Mouse (Mus musculus) MEL (cell line): Measurements from ENCODE around the gene Pkd1. TPM values are rescaled to one million over a fixed set of nuclear protein-coding genes. Genes with fewer than 3 reads are reported as not detected.

Experiments used
- DNase-seq: peaks from one replicate; pipeline ENCODE4 v3.0.0; 2011; ENCODE audit warnings: low read depth, low spot score
- H3K27ac ChIP-seq: 2 replicates; pipeline ENCODE4 v1.5.1; 2012; ENCODE audit warnings: low read depth, mild to moderate bottlenecking, control low read depth, low read length, moderate library complexity; ENCODE audit not compliant: control insufficient read depth
- H3K27me3 ChIP-seq, 2 experiments: fragments of 150-350 bp in 1 of 2; sonication (generic) in 1 of 2; 2 replicates each; pipeline ENCODE4 v1.6.1; 2012; ENCODE audit warnings: low read length in 2 of 2, mild to moderate bottlenecking in 2 of 2, improper control_type of control experiment in 1 of 2, moderate library complexity in 1 of 2; ENCODE audit not compliant: insufficient read depth in 2 of 2, control insufficient read depth in 1 of 2
- H3K36me3 ChIP-seq, 2 experiments: 2 replicates each; pipeline ENCODE4 v1.6.1; 2012 to 2014; ENCODE audit warnings: low read length in 2 of 2, improper control_type of control experiment in 1 of 2, inconsistent platforms in 1 of 2, mild to moderate bottlenecking in 1 of 2; ENCODE audit not compliant: insufficient read depth in 2 of 2, control insufficient read depth in 1 of 2
- H3K4me1 ChIP-seq, 2 experiments: fragments of 150-350 bp in 1 of 2; sonication (generic) in 1 of 2; 2 replicates each; pipeline ENCODE4 v1.6.1; 2012; ENCODE audit warnings: low read length in 2 of 2, improper control_type of control experiment in 1 of 2, mild to moderate bottlenecking in 1 of 2; ENCODE audit not compliant: insufficient read depth in 2 of 2, control insufficient read depth in 1 of 2
- H3K4me3 ChIP-seq, 2 experiments: fragments of 150-350 bp in 1 of 2; sonication (generic) in 1 of 2; 2 replicates each; pipeline ENCODE4 v1.5.1; 2012; ENCODE audit warnings: low read depth in 2 of 2, low read length in 2 of 2, mild to moderate bottlenecking in 2 of 2, moderate library complexity in 2 of 2, control low read depth in 1 of 2, improper control_type of control experiment in 1 of 2; ENCODE audit not compliant: control insufficient read depth in 1 of 2, insufficient read depth in 1 of 2
- H3K79me2 ChIP-seq: 2 replicates; pipeline ENCODE4 v1.6.1; 2012; ENCODE audit warnings: mild to moderate bottlenecking, low read length, moderate library complexity; ENCODE audit not compliant: control insufficient read depth, poor library complexity, insufficient read depth
- H3K9ac ChIP-seq: 2 replicates; pipeline ENCODE4 v1.6.1; 2012; ENCODE audit warnings: low read depth, mild to moderate bottlenecking, control low read depth, low read length, moderate library complexity; ENCODE audit not compliant: control insufficient read depth, poor library complexity, severe bottlenecking
- H3K9me3 ChIP-seq: fragments of 150-350 bp; sonication (generic); replicated peaks from 2 replicates; pipeline ENCODE4 v1.6.1; 2012; ENCODE audit warnings: mild to moderate bottlenecking, low read length, improper control_type of control experiment, moderate library complexity; ENCODE audit not compliant: insufficient read depth
- BHLHE40 ChIP-seq: IDR thresholded peaks from 2 replicates; pipeline ENCODE4 v1.6.1; 2012; ENCODE audit warnings: low read depth, mild to moderate bottlenecking, inconsistent platforms, low read length, improper control_type of control experiment, borderline replicate concordance
- CHD1 ChIP-seq: IDR thresholded peaks from 2 replicates; pipeline ENCODE4 v1.6.1; 2012; ENCODE audit warnings: low read depth, mild to moderate bottlenecking, inconsistent platforms, low read length, improper control_type of control experiment
- CTCF ChIP-seq, 3 experiments: IDR thresholded peaks in 2 of 3; conservative IDR thresholded peaks in 1 of 3; 2 replicates each; pipeline ENCODE4 v1.5.1; 2011 to 2012; ENCODE audit warnings: low read length in 3 of 3, low read depth in 2 of 3, mild to moderate bottlenecking in 2 of 3, improper control_type of control experiment in 1 of 3, inconsistent platforms in 1 of 3, mixed read lengths in 1 of 3, moderate library complexity in 1 of 3; ENCODE audit not compliant: control insufficient read depth in 1 of 3, insufficient read depth in 1 of 3, poor library complexity in 1 of 3, severe bottlenecking in 1 of 3
- EP300 ChIP-seq, 2 experiments: IDR thresholded peaks; 2 replicates each; pipeline ENCODE4 v1.6.1; 2011; ENCODE audit warnings: improper control_type of control experiment in 2 of 2, low read length in 2 of 2, low read depth in 1 of 2, mild to moderate bottlenecking in 1 of 2
- ETS1 ChIP-seq: IDR thresholded peaks from 2 replicates; pipeline ENCODE4 v1.6.1; 2012; ENCODE audit warnings: low read depth, mild to moderate bottlenecking, inconsistent platforms, low read length, improper control_type of control experiment, moderate library complexity
- GABPA ChIP-seq: IDR thresholded peaks from 2 replicates; pipeline ENCODE4 v1.6.1; 2012; ENCODE audit warnings: low read depth, mild to moderate bottlenecking, inconsistent platforms, low read length, improper control_type of control experiment, moderate library complexity
- HCFC1 ChIP-seq: IDR thresholded peaks from 2 replicates; pipeline ENCODE4 v1.6.1; 2012; ENCODE audit warnings: low read depth, mild to moderate bottlenecking, inconsistent platforms, low read length, improper control_type of control experiment, moderate library complexity
- MAFK ChIP-seq: IDR thresholded peaks from 2 replicates; pipeline ENCODE4 v1.6.1; 2011; ENCODE audit warnings: low read depth, mild to moderate bottlenecking, low read length, improper control_type of control experiment, borderline replicate concordance
- MAX ChIP-seq: IDR thresholded peaks from 2 replicates; pipeline ENCODE4 v1.6.1; 2011; ENCODE audit warnings: low read length, improper control_type of control experiment
- MEF2A ChIP-seq: IDR thresholded peaks from 2 replicates; pipeline ENCODE4 v1.6.1; 2014; ENCODE audit warnings: low read depth, mild to moderate bottlenecking, inconsistent platforms, low read length, improper control_type of control experiment; ENCODE audit not compliant: poor library complexity, insufficient replicate concordance, severe bottlenecking; ENCODE audit errors: extremely low read depth
- MXI1 ChIP-seq: IDR thresholded peaks from 2 replicates; pipeline ENCODE4 v1.6.1; 2011; ENCODE audit warnings: mild to moderate bottlenecking, low read depth, low read length, improper control_type of control experiment
- MYB ChIP-seq: IDR thresholded peaks from 2 replicates; pipeline ENCODE4 v1.6.1; 2011; ENCODE audit warnings: mild to moderate bottlenecking, low read depth, low read length, improper control_type of control experiment
- MYC ChIP-seq: IDR thresholded peaks from 2 replicates; pipeline ENCODE4 v1.6.1; 2011; ENCODE audit warnings: low read depth, mild to moderate bottlenecking, low read length, improper control_type of control experiment, moderate library complexity
- NRF1 ChIP-seq: IDR thresholded peaks from 2 replicates; pipeline ENCODE4 v1.6.1; 2014; ENCODE audit warnings: low read depth, mild to moderate bottlenecking, inconsistent platforms, low read length, improper control_type of control experiment, moderate library complexity; ENCODE audit not compliant: poor library complexity, insufficient read depth, severe bottlenecking
- POLR2A ChIP-seq, 2 experiments: IDR thresholded peaks; 2 replicates each; pipeline ENCODE4 v1.6.1; 2011 to 2012; ENCODE audit warnings: low read length in 2 of 2, mild to moderate bottlenecking in 2 of 2, control low read depth in 1 of 2, improper control_type of control experiment in 1 of 2, low read depth in 1 of 2, moderate library complexity in 1 of 2; ENCODE audit not compliant: control insufficient read depth in 1 of 2, insufficient read depth in 1 of 2, poor library complexity in 1 of 2
- POLR2AphosphoS2 ChIP-seq: IDR thresholded peaks from 2 replicates; pipeline ENCODE4 v1.6.1; 2011; ENCODE audit warnings: low read length, improper control_type of control experiment
- POLR2AphosphoS5 ChIP-seq: IDR thresholded peaks from 2 replicates; pipeline ENCODE4 v1.6.1; 2012; ENCODE audit warnings: low read depth, borderline replicate concordance, mild to moderate bottlenecking, inconsistent platforms, low read length, moderate library complexity, mixed read lengths
- RAD21 ChIP-seq: IDR thresholded peaks from 2 replicates; pipeline ENCODE4 v1.6.1; 2011; ENCODE audit warnings: mild to moderate bottlenecking, low read depth, low read length, improper control_type of control experiment
- RCOR1 ChIP-seq: IDR thresholded peaks from 2 replicates; pipeline ENCODE4 v1.6.1; 2012; ENCODE audit warnings: low read depth, mild to moderate bottlenecking, inconsistent platforms, low read length, improper control_type of control experiment
- SIN3A ChIP-seq: IDR thresholded peaks from 2 replicates; pipeline ENCODE4 v1.6.1; 2012; ENCODE audit warnings: low read length, improper control_type of control experiment, inconsistent platforms
- TAL1 ChIP-seq: IDR thresholded peaks from 2 replicates; pipeline ENCODE4 v1.6.1; 2012; ENCODE audit warnings: mild to moderate bottlenecking, inconsistent platforms, low read length, moderate library complexity, mixed read lengths
- TBP ChIP-seq: IDR thresholded peaks from 2 replicates; pipeline ENCODE4 v1.8.0; 2011; ENCODE audit warnings: low read depth, low read length, improper control_type of control experiment
- UBTF ChIP-seq: IDR thresholded peaks from 2 replicates; pipeline ENCODE4 v1.6.1; 2012; ENCODE audit warnings: low read depth, mild to moderate bottlenecking, inconsistent platforms, low read length, improper control_type of control experiment, moderate library complexity, borderline replicate concordance; ENCODE audit not compliant: insufficient read depth
- USF1 ChIP-seq: IDR thresholded peaks from 2 replicates; pipeline ENCODE4 v1.6.1; 2014; ENCODE audit warnings: low read depth, mild to moderate bottlenecking, inconsistent platforms, low read length, improper control_type of control experiment, moderate library complexity
- USF2 ChIP-seq, 2 experiments: IDR thresholded peaks; 2 replicates each; pipeline ENCODE4 v1.6.1; 2011 to 2012; ENCODE audit warnings: improper control_type of control experiment in 2 of 2, low read length in 2 of 2, borderline replicate concordance in 1 of 2, inconsistent platforms in 1 of 2, low read depth in 1 of 2, mild to moderate bottlenecking in 1 of 2; ENCODE audit not compliant: insufficient read depth in 1 of 2
- ZC3H11A ChIP-seq: IDR thresholded peaks from 2 replicates; pipeline ENCODE4 v1.6.1; 2012; ENCODE audit warnings: low read depth, mild to moderate bottlenecking, inconsistent platforms, low read length, improper control_type of control experiment
- ZKSCAN1 ChIP-seq: IDR thresholded peaks from 2 replicates; pipeline ENCODE4 v1.6.1; 2012; ENCODE audit warnings: low read depth, mild to moderate bottlenecking, inconsistent platforms, low read length, improper control_type of control experiment, moderate library complexity
- ZMIZ1 ChIP-seq: IDR thresholded peaks from 2 replicates; pipeline ENCODE4 v1.6.1; 2012; ENCODE audit warnings: low read depth, mild to moderate bottlenecking, inconsistent platforms, low read length, improper control_type of control experiment, moderate library complexity
- polyA plus RNA-seq, 2 experiments: library from polyadenylated mRNA; stranded (reverse) in 1 of 2; unstranded in 1 of 2; fragments of >175 nt in 1 of 2; fragments of >200 nt in 1 of 2; gene quantifications; 2 replicates each; pipeline versions ENCODE4 v1.2.1 to v1.2.4; 2012; ENCODE audit warnings: low replicate concordance in 2 of 2, low read depth in 1 of 2; ENCODE audit not compliant: insufficient read length in 2 of 2, insufficient read depth in 1 of 2, missing spikeins in 1 of 2
- total RNA-seq: library from RNA; depleted of rRNA; stranded (reverse); fragments of 300-350 nt; gene quantifications from 2 replicates; pipeline ENCODE4 v1.2.3, GENCODE M21; 2012

Gene Pkd1
- total and polyA plus RNA-seq, 3 experiments: 10.6 to 10.7 TPM; not detected in 1

DNA sequence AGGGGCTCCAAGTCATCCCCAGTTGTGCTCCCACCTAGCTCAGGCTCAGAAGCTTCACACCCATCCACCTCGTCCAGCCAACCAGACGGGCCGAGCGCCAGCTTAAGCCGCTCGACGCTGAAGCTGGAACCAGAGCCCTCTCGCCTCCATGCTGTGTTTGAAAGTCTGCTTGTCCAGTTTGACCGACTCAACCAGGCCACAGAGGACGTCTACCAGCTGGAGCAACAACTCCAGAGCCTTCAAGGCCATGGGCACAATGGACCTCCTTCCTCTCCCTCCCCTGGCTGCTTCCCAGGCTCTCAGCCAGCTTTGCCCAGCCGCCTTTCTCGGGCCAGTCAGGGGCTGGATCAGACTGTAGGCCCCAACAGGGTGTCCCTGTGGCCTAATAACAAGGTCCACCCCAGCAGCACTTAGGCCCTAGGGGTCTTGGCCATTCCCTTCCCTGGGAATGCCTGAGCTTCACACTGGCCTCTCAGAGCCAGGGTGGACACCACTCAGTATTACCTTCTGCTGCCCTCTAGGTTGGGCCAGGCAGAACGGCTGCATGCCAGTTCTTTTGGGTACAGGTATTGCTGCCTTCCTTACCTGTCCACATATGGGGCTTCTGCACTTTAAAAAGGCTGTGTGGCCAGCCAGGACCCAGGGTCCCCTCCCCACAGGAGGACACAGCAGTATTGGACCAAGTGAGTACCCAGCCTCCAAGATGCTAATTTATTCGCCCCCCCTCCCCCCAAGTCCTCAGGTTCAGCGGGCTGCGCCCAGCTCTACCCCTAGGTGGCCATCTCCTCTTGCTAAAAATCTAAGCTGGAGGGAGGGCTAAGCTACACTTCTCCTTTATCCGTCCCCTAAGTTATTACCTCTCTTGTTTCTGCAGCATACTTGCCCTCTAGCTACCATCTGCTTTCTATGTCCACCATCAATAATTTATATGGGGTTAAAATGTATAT is 45.8 kb downstream of the Pkd1 start:
- no peak overlapping the region for H3K4me3 ChIP-seq
- H3K27ac ChIP-seq: no peak overlapping the region
- no peaks in the 10 kb centered on the region for H3K27me3 ChIP-seq
- TF ChIP-seq POLR2AphosphoS2: no peak; the same call in 1 of the 2 replicates
- no peak for TF ChIP-seq MAFK
- TF ChIP-seq CTCF (IDR thresholded peaks at IDR 0.05 in 2 of 3, conservative IDR thresholded peaks at IDR 0.05 in 1 of 3; ENCODE audit: control insufficient read depth in 1 of 3, insufficient read depth in 1 of 3, low read depth in 2 of 3, low read length in 3 of 3, poor library complexity in 1 of 3, severe bottlenecking in 1 of 3): peak in 2 of 3 experiments; percentile 28 to 36; a peak in 4 of 6 replicates
- TF ChIP-seq ZKSCAN1: no peak
- no peak for TF ChIP-seq USF2 (IDR thresholded peaks at IDR 0.05; ENCODE audit: borderline replicate concordance in 1 of 2, insufficient read depth in 1 of 2, low read depth in 1 of 2, low read length in 2 of 2)
- no peak for TF ChIP-seq GABPA
- TF ChIP-seq RAD21: peak; percentile 19
- no peak for TF ChIP-seq ETS1
- no peak for TF ChIP-seq MAX
- no peak for TF ChIP-seq POLR2AphosphoS5
- no peak for TF ChIP-seq POLR2A (IDR thresholded peaks at IDR 0.05; ENCODE audit: control insufficient read depth in 1 of 2, insufficient read depth in 1 of 2, low read depth in 1 of 2, low read length in 2 of 2, poor library complexity in 1 of 2)
- TF ChIP-seq USF1: no peak
- no peak for TF ChIP-seq CHD1
- TF ChIP-seq, all 39 proteins: peak for 2
- H3K79me2 ChIP-seq: no peaks in the 10 kb centered on the region
- DNase-seq: peak; percentile 32
- H3K4me1 ChIP-seq: no peaks in the 10 kb centered on the region
- no peaks in the 10 kb centered on the region for H3K9me3 ChIP-seq
- no peak overlapping the region for H3K9ac ChIP-seq
- peaks cover 0 to 2% of the 10 kb centered on the region in 2 experiments; a peak in 2 of 4 replicates for H3K36me3 ChIP-seq

DNA sequence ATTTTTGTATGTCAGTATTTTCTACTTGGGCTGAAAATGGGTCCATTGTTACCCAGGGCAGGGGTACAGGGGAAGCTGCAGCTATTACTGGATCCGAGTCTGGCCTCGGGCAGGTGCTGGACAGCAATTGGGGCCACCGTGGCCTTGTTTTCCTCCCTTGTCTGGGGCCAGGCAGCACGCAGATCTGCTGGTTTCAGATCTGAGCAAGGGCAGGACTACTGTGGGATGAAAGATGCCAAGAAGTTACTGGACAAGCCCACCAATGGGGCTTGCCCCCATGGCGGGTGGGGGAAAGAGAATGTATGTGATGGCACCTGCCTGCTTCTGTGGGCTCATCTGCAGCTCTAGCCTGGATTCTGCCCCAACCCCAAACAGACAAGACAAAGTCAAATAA is 46.4 kb downstream of the Pkd1 start:
- Histone ChIP-seq H3K79me2 (no peaks in the 10 kb centered on the region), H3K9me3 (no peaks in the 10 kb centered on the region), H3K9ac (no peak overlapping the region), H3K36me3 (peaks cover 0 to 2% of the 10 kb centered on the region in 2 experiments; a peak in 2 of 4 replicates), H3K4me3 (no peak overlapping the region), H3K27ac (no peak overlapping the region), H3K27me3 (no peaks in the 10 kb centered on the region), H3K4me1 (no peaks in the 10 kb centered on the region)
- no peak for DNase-seq
- TF ChIP-seq BHLHE40 (no peak), EP300 (IDR thresholded peaks at IDR 0.05; ENCODE audit: low read depth in 1 of 2, low read length in 2 of 2) (no peak), ZMIZ1 (no peak), MYC (no peak), ZKSCAN1 (no peak), MXI1 (no peak), CHD1 (no peak), NRF1 (no peak), USF1 (no peak), SIN3A (no peak), TAL1 (no peak), USF2 (IDR thresholded peaks at IDR 0.05; ENCODE audit: borderline replicate concordance in 1 of 2, insufficient read depth in 1 of 2, low read depth in 1 of 2, low read length in 2 of 2) (no peak), UBTF (no peak), RCOR1 (no peak), ZC3H11A (no peak), HCFC1 (no peak), MYB (no peak), TBP (no peak), POLR2A (IDR thresholded peaks at IDR 0.05; ENCODE audit: control insufficient read depth in 1 of 2, insufficient read depth in 1 of 2, low read depth in 1 of 2, low read length in 2 of 2, poor library complexity in 1 of 2) (no peak), MEF2A (no peak)
